Mouse (Mus musculus): ENCODE results near the gene Cntnap2. TPM values are rescaled to one million over a fixed set of nuclear protein-coding genes. Genes with fewer than 3 reads are reported as not detected.

Cntnap2 gene
- 44.8 and 56.3 TPM in 2 replicates for polyA plus RNA-seq (2015; fragmentation: Nextera tagmentation; extraction: Ambion mirVana)

DNA sequence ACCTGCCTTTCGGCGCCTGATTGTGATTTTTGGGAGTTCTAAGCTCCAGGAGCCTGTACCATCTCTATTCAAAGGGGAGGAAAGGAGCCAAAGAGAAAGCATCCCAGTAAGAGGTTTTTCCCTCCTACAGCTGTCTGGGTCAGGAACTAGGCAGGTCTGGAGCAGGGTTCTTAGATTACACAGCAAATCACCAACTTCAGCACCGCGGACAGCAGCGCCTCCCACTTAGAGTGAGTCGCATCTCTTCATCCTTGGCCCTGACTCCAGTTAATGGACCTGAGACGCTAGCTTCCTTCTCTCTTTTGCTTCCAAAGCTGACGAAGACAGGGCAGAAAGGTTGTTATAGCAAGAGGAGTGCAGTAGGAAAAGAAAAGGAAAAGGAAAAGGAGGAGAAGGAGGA lies at the start of gene Cntnap2:
TSS of gene Cntnap2 (plus strand) at position 267 of the 400 bp plus-strand sequence.
- WGBS = 9% methylated on average over 8 of the region's 8 CpGs
- ATAC-seq (ENCODE audit: low FRiP score) = peak; percentile 79
- H3K9me3 ChIP-seq (replicated peaks) = no peaks in the 10 kb centered on the region
- H3K27ac ChIP-seq (replicated peaks) = peak within 1 kb of the TSS; percentile 91
- no peaks in the 10 kb centered on the region for H3K36me3 ChIP-seq
- H3K4me3 ChIP-seq (replicated peaks) = peak within 1 kb of the TSS; percentile 58
- H3K9ac ChIP-seq (replicated peaks) = peak within 1 kb of the TSS; percentile 64
- H3K4me1 ChIP-seq = peaks cover 5% of the 10 kb centered on the region; the same call in 1 of the 2 replicates
- no peaks in the 10 kb centered on the region for H3K27me3 ChIP-seq (replicated peaks)
- peak within 1 kb of the TSS; percentile 61 for H3K4me2 ChIP-seq

DNA sequence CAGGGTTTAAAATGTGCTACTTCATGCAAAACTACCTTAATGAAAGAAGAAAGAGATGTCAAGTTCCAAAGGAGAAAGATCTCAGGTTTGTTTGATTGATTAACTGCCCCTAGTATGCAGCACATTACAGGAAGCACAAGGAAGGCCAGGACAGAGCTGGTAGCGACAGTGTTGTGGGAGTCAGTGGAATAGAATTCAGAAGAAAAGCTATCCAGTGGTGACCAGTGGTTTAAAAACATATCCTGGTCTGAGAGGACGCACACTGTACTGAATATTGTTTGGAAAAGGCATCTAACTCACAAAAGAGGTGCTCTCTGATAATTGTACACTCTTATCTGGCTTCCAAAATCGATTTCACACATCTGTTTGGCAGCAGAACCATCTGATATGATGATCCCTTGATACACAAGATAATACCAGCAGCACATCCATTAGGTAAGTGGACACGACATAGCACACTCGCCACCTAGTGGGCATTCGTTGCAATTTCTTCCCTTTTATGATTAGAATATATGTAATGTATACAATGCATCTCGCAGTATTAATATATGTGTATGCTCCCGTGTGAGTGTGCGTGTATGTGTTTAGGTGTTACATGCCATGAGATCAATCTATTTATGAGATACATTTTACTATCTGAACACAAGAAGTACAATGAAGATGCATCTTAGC lies 33.0 kb upstream of the Cntnap2 start:
- peak; percentile 89 for ATAC-seq (ENCODE audit: low FRiP score)
- Histone ChIP-seq H3K9ac (replicated peaks) (no peak overlapping the region), H3K27me3 (replicated peaks) (no peaks in the 10 kb centered on the region), H3K9me3 (replicated peaks) (no peaks in the 10 kb centered on the region), H3K27ac (replicated peaks) (no peak overlapping the region), H3K4me1 (no peaks in the 10 kb centered on the region), H3K36me3 (no peaks in the 10 kb centered on the region), H3K4me2 (no peak overlapping the region), H3K4me3 (replicated peaks) (no peak overlapping the region)
- 26% methylated on average over 9 of the region's 9 CpGs for WGBS

- no peak for ATAC-seq (ENCODE audit: low FRiP score)
- Histone ChIP-seq H3K9me3 (replicated peaks) (no peaks in the 10 kb centered on the region), H3K4me2 (no peak overlapping the region), H3K4me3 (replicated peaks) (no peak overlapping the region), H3K27ac (replicated peaks) (no peak overlapping the region), H3K9ac (replicated peaks) (no peak overlapping the region), H3K27me3 (replicated peaks) (no peaks in the 10 kb centered on the region), H3K4me1 (no peaks in the 10 kb centered on the region), H3K36me3 (no peaks in the 10 kb centered on the region)
- WGBS = 67% methylated on average over 1 of the region's 1 CpGs
These were observed 19.7 kb upstream of the Cntnap2 start for GRCm38 (mm10) chr6:45039454-45039853.

DNA sequence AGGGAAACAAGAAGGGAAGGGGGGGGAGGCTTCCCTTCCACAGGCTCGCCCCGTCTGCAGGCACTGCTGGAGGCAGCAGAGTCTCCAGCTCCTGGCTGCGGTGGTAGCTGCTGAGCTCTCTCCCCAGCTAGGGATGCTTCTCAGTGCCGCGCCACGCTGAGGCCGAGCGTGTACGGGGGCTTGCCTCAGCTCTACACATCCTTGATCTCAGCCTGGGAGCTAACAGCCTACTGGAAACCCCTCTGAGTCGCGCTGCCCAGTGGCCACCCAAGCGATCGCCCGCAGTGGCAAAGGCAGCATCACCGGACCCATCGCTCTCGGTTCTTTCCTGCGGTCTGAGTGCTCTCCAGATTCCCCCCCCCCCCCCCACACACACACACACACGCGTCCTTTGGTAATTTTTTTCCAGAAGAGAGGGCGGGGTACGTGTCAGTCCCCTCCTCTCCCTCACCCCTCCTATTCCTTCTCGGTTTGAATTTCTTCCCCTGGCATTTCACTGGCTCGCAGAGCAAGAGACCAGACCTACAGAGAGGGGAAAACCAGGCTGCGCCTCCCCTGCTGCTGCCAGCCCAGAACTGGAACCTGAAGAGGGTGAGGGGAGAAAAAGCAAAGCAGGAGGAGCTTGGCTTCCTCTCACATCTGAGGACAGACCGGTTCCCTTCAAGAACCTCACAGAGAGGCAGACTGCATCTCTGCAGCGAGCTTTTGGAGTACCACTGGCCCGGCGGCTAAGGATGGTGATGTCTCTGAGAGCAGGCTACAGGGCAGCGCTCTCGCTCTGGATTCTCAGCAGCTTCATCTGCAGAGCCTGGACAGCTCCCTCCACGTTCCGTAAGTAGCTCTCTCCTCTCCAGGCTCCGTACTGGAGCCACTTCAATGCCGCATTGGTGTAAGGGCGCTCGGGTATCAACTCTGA lies 657 bp downstream of the Cntnap2 start:
- WGBS = under 1% methylated on average over 35 of the region's 37 CpGs
- H3K27me3 ChIP-seq (replicated peaks) = no peaks in the 10 kb centered on the region
- H3K4me2 ChIP-seq = peak overlapping the region; percentile 61
- H3K4me1 ChIP-seq = peaks cover 5% of the 10 kb centered on the region; the same call in 1 of the 2 replicates
- peak overlapping the region; percentile 58 for H3K4me3 ChIP-seq (replicated peaks)
- peak; percentile 95 for ATAC-seq (ENCODE audit: low FRiP score)
- H3K9me3 ChIP-seq (replicated peaks) = no peaks in the 10 kb centered on the region
- no peaks in the 10 kb centered on the region for H3K36me3 ChIP-seq
- peak overlapping the region; percentile 91 for H3K27ac ChIP-seq (replicated peaks)
- peak overlapping the region; percentile 64 for H3K9ac ChIP-seq (replicated peaks)

DNA sequence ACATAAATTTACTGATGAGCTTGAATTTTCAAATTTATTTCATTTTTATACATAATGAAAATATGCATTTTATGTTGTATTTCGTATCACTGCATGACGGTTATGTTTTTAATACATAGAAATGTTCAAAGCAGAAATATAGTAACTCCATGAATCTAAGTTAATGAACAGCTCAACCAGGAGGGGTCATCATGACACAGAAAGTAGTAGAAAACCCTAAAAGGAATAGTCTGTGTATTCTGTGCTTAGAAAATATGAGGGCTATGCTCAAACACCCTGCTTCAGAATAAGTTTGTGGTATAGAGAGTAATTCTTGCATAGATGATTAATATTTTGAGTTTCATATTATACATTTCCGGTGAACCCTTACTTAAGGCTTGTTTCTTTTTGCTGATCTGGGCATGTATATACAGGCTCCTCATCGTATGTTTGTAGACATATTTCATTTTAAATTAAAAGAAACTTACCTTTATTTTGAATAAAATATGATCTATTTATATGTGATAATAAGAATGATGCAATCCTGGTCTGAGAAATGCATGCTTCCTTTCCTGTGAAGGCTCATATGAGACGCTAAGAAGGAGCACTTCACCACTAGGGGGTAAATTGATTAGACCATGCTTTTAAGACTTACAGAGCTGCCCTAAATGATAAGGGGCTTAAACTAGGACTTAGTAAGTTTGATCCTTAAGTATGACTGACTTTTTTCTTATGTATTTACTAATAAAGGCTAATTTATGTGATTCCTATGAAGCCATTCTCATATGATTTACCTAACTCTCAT lies 3.2 kb downstream of the Cntnap2 start:
- H3K27me3 ChIP-seq (replicated peaks) = no peaks in the 10 kb centered on the region
- H3K36me3 ChIP-seq = no peaks in the 10 kb centered on the region
- peak overlapping the region; percentile 14; the same call in 1 of the 2 replicates for H3K4me3 ChIP-seq (replicated peaks)
- H3K27ac ChIP-seq (replicated peaks) = no peak overlapping the region
- no peaks in the 10 kb centered on the region for H3K9me3 ChIP-seq (replicated peaks)
- ATAC-seq (ENCODE audit: low FRiP score) = no peak
- peak overlapping the region; percentile 25 for H3K4me2 ChIP-seq
- whole genome bisulfite sequencing = 61% methylated on average over 5 of the region's 5 CpGs
- H3K9ac ChIP-seq (replicated peaks) = no peak overlapping the region
- peaks cover 5% of the 10 kb centered on the region; the same call in 1 of the 2 replicates for H3K4me1 ChIP-seq

DNA sequence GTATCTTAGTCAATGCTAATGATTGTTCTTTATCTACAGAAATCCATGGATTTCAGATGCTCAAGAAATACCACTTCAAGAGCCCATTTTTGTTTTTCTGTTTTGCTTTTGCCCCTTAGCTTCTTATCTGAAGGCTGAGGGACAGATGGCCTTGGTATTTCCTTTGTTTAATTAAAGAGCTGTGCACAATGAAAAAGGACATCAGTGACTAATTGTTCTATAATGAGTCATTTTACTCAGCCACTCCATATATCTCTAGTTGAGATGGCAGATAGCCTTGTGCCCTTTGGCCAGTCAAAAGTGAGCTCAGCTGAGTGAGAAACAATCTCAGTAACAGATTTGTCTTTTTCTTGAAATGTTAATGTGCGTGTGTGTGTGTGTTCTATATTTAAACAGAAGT lies 29.1 kb downstream of the Cntnap2 start:
- H3K9ac ChIP-seq (replicated peaks) = no peak overlapping the region
- 76% methylated on average over 1 of the region's 1 CpGs for WGBS
- ATAC-seq (ENCODE audit: low FRiP score) = no peak
- H3K27ac ChIP-seq (replicated peaks) = no peak overlapping the region
- H3K4me3 ChIP-seq (replicated peaks) = no peak overlapping the region
- no peaks in the 10 kb centered on the region for H3K27me3 ChIP-seq (replicated peaks)
- H3K4me2 ChIP-seq = no peak overlapping the region
- H3K9me3 ChIP-seq (replicated peaks) = no peaks in the 10 kb centered on the region
- H3K4me1 ChIP-seq = no peaks in the 10 kb centered on the region
- H3K36me3 ChIP-seq = no peaks in the 10 kb centered on the region

DNA sequence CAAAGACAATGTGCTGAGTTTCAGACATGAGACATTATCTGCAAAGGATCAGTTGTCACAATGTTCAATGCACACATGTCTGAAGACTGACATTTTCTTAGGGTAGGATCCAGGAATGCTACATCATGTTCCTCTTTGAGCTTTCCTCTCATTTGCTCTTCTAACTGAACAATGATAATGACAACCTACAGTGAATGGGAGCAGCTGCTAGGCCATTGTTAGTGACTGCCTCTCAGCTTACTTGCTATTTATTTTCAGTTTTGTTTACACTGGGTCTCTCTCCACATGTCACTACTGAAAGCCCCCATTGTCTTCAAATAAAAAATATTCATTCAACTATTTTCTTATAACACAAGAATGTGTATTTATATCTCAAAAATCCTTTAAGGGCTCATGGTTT lies 54.5 kb downstream of the Cntnap2 start:
- Histone ChIP-seq H3K4me3 (replicated peaks) (no peak overlapping the region), H3K36me3 (no peaks in the 10 kb centered on the region), H3K4me2 (no peak overlapping the region), H3K4me1 (no peaks in the 10 kb centered on the region), H3K27me3 (replicated peaks) (no peaks in the 10 kb centered on the region), H3K9ac (replicated peaks) (no peak overlapping the region), H3K9me3 (replicated peaks) (no peaks in the 10 kb centered on the region), H3K27ac (replicated peaks) (no peak overlapping the region)
- ATAC-seq (ENCODE audit: low FRiP score) = no peak

- Histone ChIP-seq H3K36me3 (no peaks in the 10 kb centered on the region), H3K4me1 (no peaks in the 10 kb centered on the region), H3K27ac (replicated peaks) (no peak overlapping the region), H3K9me3 (replicated peaks) (no peaks in the 10 kb centered on the region), H3K9ac (replicated peaks) (no peak overlapping the region), H3K27me3 (replicated peaks) (no peaks in the 10 kb centered on the region), H3K4me2 (no peak overlapping the region), H3K4me3 (replicated peaks) (no peak overlapping the region)
- WGBS = 54% methylated on average over 2 of the region's 2 CpGs
- no peak for ATAC-seq (ENCODE audit: low FRiP score)
These were observed 85.7 kb downstream of the Cntnap2 start for GRCm38 (mm10) chr6:45144882-45145281.

- H3K4me3 ChIP-seq (replicated peaks) = no peak overlapping the region
- no peak for ATAC-seq (ENCODE audit: low FRiP score)
- no peak overlapping the region for H3K4me2 ChIP-seq
- H3K27me3 ChIP-seq (replicated peaks) = no peaks in the 10 kb centered on the region
- no peak overlapping the region for H3K27ac ChIP-seq (replicated peaks)
- no peak overlapping the region for H3K9ac ChIP-seq (replicated peaks)
- H3K9me3 ChIP-seq (replicated peaks) = no peaks in the 10 kb centered on the region
- WGBS = 48% methylated on average over 2 of the region's 2 CpGs
- H3K36me3 ChIP-seq = no peaks in the 10 kb centered on the region
- no peaks in the 10 kb centered on the region for H3K4me1 ChIP-seq
These were observed 145.9 kb downstream of the Cntnap2 start for GRCm38 (mm10) chr6:45205039-45205438.

DNA sequence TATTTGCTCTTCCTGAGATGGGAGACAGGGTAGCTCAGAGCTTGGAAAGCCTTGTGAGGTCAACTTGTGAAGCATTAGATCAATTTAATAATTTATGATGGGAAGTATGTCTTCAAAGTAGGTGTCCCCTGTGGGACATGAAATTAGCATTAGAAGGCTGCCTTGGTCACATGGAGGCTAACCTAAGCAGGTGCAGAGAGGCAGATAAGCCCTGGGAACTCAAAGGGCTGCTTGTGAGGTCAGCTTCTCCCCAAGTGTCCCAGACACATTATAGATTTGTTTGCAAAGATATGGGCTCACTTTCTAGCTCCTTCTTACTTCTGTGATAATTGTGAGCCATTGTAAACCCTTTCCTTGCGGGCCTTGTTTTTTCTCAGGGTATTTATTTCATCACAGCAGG lies 155.2 kb downstream of the Cntnap2 start:
- no peak overlapping the region for H3K4me2 ChIP-seq
- 22% methylated on average over 1 of the region's 1 CpGs for WGBS
- no peaks in the 10 kb centered on the region for H3K36me3 ChIP-seq
- H3K4me1 ChIP-seq = no peaks in the 10 kb centered on the region
- no peaks in the 10 kb centered on the region for H3K27me3 ChIP-seq (replicated peaks)
- no peak overlapping the region for H3K4me3 ChIP-seq (replicated peaks)
- no peak overlapping the region for H3K9ac ChIP-seq (replicated peaks)
- no peaks in the 10 kb centered on the region for H3K9me3 ChIP-seq (replicated peaks)
- no peak for ATAC-seq (ENCODE audit: low FRiP score)
- H3K27ac ChIP-seq (replicated peaks) = no peak overlapping the region

- ATAC-seq (ENCODE audit: low FRiP score) = no peak
- Histone ChIP-seq H3K9ac (replicated peaks) (no peak overlapping the region), H3K27me3 (replicated peaks) (no peaks in the 10 kb centered on the region)
These were observed 169.8 kb downstream of the Cntnap2 start for GRCm38 (mm10) chr6:45229002-45229401.

More at GRCm38 (mm10) chr6:45229002-45229401, 169.8 kb downstream of the Cntnap2 start:
- Histone ChIP-seq H3K4me1 (no peaks in the 10 kb centered on the region), H3K4me3 (replicated peaks) (no peak overlapping the region), H3K4me2 (no peak overlapping the region), H3K27ac (replicated peaks) (no peak overlapping the region), H3K9me3 (replicated peaks) (no peaks in the 10 kb centered on the region), H3K36me3 (no peaks in the 10 kb centered on the region)
- 94% methylated on average over 1 of the region's 1 CpGs for WGBS

All from neural tube, embryonic 15.5 days (tissue).